Mouse (Mus musculus) neural tube, embryonic 10.5 days (tissue): Measurements from ENCODE around the gene Htra2.

ENCODE experiments used
- DNase-seq: peaks from one replicate; pipeline ENCODE4 v3.0.0-alpha.2; 2017; ENCODE audit warnings: low spot score; ENCODE audit errors: extremely low spot score

Gene Htra2

DNA sequence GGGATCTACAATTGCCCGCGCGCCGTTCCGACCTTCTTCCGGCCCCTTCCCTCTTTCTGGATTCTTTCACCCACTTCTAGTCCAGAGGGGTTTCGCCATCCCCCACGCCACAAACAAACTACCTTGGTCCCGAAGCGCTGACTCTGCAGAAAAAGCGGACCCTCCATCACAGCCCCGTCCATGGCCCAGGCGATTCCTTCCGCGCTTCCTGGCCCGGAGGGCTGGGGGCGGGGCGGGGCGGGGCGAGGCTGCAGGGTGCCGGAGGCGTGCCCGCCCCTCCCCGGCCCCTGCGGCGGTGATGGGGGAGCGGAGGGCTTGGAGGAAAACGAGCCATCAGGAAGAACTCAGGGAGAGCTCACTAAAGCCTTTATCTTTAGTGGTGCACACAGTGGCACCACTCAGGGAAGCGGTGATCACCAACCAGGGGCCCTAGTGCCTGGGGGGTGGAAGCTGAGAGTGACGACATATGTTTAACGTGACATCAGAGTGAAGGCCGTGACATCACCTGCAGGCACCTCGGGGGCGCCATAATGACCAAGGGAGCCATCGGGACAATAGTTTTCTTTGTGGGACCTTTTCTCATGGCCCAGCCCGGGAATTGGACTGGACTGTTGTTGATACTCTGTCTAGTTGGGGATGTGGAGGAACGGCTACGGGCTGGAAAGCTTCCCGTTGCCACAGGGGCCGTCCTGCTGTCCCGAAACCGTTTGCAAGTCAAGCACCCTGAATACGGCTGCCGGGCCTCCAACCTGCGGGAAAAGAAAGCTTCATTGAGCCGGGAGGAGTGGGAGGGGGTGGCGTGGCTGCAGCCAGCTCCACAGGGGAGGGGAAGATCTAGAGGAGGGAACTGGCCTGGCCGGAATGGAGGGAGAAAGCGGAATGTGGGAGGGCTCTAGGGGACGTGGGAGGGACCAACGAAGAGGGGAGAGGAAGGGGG is 21.6 kb downstream of the Htra2 start, which contains the start of the genes Dok1 and Loxl3:
Gene Dok1, minus strand, starts transcription at position 223 of the 937 bp plus-strand sequence.
Gene Loxl3, plus strand, starts transcription at position 925 of the 937 bp plus-strand sequence.
- peak; percentile 84 for DNase-seq

DNA sequence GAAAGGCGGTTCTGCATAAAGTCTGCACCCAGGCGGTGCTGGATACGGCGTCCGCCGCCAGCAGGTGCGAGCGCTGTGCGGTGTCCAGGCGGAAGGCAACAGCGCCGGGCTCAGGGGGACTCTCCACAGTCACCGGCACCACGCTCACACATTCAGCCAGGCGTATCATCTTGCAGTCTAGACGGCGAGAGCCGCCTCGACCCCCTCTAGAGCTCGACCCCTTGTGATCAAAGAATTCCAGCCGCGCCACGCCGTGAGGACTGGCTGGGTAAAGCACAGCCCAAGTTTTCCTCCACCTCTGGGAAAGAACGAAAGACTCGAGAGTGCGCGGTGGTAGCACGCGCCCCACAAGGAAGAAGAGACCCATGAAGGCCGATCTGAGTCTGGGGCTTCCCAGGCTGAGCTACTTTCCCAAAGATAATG is 22.3 kb downstream of the Htra2 start:
- DNase-seq, result peak; percentile 74

DNA sequence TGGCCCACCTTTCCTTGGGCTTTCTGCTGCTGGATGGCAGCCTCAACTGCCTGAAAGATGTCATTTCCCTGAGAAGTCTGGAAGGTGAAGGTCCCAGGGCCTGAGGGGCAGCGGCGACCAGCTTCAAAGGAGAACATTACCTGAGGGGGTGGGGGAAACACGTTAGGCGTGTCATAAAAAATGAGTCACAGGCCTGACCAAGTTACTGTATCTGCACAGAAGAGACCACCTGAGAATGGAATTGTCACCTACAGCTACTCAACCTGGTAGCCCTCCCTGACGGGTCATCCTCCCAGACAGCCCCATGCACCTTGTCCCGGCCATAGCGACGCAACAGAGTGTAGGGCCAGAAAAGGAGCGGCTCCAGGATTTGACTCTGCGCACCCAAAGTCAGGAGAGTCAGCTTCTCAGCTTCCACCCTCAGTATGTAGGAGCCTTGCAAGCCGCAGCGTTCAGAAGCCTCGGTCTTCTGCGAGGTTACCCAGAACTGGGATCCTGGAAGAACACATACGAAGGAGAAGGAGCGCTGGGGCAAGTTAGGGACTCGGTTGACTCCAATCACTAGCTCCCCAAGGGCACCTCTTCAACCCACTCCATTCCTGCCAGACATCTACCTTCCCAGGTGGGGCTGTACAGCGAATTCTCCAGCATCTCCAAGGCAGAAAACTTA is 23.0 kb downstream of the Htra2 start:
- no peak for DNase-seq

- DNase-seq, result no peak
Measured at GRCm38 (mm10) chr6:83031111-83031510, 24.0 kb downstream of the Htra2 start.

GRCm38 (mm10) chr6:83029777-83030176 is 25.3 kb downstream of the Htra2 start:
- no peak for DNase-seq

- DNase-seq, result no peak
Measured at GRCm38 (mm10) chr6:83027706-83028105, 27.4 kb downstream of the Htra2 start.

DNA sequence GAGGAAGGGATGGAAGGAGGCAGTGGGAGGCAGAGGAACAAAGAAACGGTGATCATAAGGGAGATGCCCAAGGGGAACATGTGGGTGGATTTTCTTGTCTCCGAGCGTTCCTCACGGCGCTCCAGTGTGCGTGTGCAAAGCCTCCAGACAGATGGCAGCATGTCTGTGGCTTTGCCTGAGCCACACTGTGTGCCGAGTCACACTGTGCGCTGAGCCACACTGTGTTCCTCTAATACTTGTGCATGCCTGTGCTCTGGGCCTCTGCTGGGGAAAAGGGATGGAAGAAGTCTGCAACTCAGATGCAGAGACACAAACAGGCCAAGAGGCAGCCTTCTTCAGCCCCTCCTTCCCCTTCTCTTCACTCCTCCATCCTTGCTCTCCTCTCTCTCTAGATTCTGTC is 27.8 kb downstream of the Htra2 start:
- DNase-seq, result no peak

- DNase-seq, result no peak
Measured at GRCm38 (mm10) chr6:83025221-83025620, 29.9 kb downstream of the Htra2 start.

DNA sequence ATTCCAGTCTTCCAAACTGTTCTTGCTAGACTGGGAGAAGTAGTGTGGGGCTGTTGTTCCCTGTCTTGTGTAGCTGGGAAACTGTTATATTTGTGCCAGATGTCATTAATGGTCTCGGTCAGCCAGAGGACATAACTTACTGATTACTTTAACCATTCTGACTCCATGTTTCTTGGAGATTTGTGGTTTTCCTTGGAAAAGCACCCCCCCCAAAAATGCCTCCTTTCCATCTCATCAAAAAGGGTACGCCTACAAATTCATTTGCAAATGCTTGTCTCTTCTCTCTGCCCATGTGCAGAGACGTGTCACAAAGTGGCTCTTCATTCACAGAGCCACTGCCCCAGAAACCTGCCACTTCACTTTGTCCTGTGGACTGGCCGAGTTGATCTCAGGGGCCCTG is 30.7 kb downstream of the Htra2 start:
- no peak for DNase-seq

- no peak for DNase-seq
Measured at GRCm38 (mm10) chr6:83023786-83024185, 31.3 kb downstream of the Htra2 start.

DNA sequence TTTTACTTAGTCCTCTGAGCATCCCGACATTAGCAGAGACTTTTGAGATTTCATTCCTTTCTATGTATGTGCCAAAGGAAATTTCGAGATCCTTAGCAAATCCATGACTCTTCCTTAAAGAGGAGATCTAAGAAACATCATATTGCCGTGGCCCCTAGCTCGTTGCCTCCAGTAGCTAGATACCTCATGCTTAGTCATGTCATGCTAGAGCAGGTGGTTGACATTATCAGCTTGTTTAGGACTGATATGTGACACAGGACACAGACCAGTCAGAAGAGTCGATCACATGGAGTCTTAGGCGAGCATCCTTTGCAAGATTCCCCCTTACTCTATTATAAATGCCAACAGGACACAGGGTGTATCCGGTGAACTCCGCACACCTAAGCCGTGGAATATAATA is 32.1 kb downstream of the Htra2 start:
- DNase-seq, result no peak

- no peak for DNase-seq
Measured at GRCm38 (mm10) chr6:83020836-83021593, 34.1 kb downstream of the Htra2 start.

DNA sequence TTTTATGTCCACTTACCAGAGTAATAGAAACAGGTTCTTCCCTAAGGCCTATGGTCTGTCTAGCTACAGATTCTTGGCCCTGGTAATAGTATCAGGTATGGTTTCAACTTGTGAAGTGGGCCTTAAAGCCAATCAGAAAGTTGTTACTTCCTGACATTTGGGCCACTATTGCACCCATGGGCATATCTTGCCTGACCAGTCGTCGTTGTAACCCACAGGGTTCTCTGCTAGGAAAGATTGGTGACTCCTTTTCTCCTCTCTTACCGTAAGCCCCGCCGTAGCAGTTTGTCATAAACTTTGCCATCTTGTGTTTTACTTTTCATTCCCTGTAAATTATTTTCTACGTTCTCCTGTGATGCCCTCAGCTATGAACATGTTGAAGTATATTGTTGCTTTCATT is 35.0 kb downstream of the Htra2 start:
- no peak for DNase-seq

DNA sequence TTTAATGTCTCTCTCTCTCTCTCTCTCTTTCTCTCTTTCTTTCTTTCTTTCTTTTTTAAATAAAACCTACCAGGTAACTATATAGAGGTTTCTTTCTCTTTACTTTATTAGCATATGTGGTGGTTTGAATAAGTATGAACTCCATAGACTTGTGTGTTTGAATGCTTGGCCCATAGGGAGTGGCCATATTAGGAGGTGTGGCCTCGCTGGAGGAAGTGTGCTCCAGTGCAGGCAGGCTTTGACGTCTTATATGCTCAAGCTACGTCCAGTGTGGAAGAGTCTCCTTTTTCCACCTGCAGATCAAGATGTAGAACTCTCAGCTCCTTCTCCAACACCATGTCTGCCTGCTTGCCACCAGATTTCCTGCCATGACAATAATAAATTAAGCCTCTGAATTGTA is 36.0 kb downstream of the Htra2 start:
- DNase-seq, result no peak

DNA sequence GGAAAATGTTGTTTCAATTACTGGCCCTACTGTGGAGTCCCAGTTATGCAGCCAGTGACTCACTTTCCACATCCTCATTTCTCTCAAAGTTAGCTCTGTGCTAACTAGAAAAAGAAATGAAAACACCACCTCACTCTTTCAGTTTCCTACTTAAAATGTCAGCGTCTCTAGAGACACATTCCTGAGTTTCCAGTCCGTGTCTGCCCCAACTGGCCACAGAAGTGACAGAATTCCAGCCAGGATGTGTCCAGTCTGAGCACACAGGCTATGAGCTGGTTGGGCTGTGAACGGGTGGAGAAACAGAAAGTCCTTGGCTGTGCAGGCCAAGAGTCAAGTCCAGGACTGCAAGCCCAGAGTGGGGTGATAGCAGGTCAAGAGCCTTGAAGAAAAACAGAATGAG is 37.9 kb downstream of the Htra2 start:
- DNase-seq, result no peak

GRCm38 (mm10) chr6:83015749-83016148 is 39.3 kb downstream of the Htra2 start:
- no peak for DNase-seq

DNA sequence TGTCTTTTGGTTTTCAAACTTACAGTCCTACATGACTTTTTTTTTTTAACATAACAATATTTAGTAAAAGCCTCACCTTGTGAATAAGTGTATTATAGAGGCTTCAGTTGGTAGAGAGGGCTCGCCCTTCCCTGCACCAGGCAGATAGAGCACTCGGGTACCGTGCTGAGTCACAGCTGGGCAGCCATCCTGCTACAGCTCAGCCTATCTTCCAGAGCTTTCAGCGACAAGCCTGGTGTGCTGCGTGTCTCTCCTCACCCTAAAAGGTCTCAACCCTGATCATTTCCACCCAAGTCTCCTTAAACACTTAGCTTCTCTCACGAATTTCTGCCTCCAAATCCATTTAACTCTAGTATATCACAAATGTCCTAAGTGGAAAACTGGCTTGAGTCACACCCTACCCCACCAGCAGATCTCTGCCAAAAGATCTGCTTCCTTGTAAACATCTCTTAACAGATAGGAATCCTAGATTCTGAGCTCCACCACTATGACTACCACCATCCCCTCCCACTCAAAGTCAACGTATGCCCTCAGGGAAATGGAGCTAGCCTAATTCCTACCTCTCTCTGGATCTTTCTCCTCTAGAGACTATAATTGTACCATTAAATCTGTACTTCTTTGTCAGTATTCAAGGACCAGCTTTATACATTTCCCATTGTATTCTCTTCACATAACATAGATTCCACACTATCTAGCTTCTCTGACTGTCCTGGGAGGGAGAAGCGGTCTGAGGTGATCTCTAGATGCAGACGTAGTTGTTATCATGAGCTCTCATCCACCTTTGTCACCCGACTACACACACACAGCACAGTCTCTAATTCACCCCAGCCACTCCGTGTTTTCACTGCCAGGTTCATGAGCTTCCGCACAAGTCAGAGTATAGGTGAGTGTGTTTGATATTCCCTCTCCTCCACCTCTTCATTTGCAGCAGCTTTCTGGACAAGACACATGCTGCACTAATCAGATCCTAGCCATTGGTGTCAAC is 40.3 kb downstream of the Htra2 start:
- no peak for DNase-seq

DNA sequence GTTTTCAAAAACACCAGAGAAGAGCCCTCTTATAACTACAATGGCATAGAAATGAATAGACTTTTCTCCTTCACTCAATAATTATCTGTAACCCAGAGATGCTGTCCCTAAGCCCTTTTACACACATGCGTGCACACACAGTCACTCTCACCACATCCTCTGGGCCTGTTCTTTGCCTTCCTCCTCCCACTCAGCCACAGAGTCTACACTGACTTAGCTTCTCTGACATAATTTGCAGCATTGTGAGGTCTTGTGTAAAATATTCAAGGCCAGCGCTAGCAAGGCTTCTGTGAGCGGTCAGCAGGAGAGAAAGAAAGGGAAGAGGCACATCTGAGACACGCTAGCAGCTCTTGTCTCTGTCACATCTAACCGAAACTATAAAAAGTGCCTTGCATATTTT is 41.6 kb downstream of the Htra2 start:
- DNase-seq, result no peak

DNA sequence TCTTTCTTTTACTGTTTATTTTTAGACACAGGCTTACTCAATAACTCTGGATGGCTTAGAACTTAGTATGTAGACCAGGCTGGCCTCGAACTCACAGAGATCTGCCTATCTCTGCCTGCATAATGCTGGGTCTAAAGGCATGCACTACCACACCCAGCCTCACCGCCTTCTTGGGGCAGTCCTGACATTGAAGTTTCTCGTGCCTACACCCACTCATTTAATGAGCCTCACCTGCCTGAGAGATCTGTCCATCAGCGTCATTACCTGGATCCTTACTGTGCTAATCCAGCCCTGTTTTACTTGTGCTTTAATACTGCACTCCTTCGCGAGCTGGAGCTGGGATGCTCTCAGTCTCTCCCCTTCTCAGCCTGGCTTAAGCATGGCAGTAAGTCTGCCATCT is 43.3 kb downstream of the Htra2 start:
- DNase-seq, result no peak

DNA sequence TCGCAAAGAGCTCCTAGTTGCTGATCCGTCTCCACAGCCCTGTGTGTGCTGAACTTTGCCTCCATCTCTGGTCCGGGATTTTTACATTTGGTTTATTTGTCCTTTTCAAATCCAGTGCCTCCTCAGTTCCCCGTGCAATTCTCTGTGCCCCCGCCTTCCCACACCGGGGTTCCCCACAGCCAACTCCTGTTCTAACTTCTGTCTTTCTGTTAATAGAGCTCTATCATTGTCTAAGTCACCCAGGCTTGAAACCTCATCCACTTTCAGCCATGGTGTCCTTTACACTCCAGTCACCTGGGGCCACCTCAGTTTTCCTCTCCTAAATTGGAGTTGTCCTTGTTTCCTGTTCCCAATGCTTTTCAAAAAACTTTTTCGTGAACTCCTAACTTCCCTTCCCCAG is 43.8 kb downstream of the Htra2 start:
- DNase-seq, result no peak

- no peak for DNase-seq
Measured at GRCm38 (mm10) chr6:83010010-83010409, 45.1 kb downstream of the Htra2 start.
